Mouse (Mus musculus) cortical plate, adult 2 months (tissue): Measurements from ENCODE around the gene A730049H05Rik. TPM values are rescaled to one million over a fixed set of nuclear protein-coding genes. Genes with fewer than 3 reads are reported as not detected.

Source experiments
- H3K27ac ChIP-seq: fragments of 200-500 bp; 2 replicates; pipeline ENCODE4 v1.5.1; 2012; ENCODE audit warnings: low read length, control low read depth, inconsistent platforms; ENCODE audit not compliant: insufficient read depth
- H3K4me1 ChIP-seq: fragments of 200-500 bp; 2 replicates; pipeline ENCODE4 v1.6.1; 2011; ENCODE audit warnings: low read length; ENCODE audit not compliant: control insufficient read depth, insufficient read depth
- H3K4me3 ChIP-seq: fragments of 200-500 bp; 2 replicates; pipeline ENCODE4 v1.5.1; 2011; ENCODE audit warnings: mild to moderate bottlenecking, low read length, control low read depth; ENCODE audit not compliant: insufficient read depth
- CTCF ChIP-seq: fragments of 200-500 bp; IDR thresholded peaks from 2 replicates; pipeline ENCODE4 v1.5.1; 2011; ENCODE audit warnings: mild to moderate bottlenecking, control low read depth, low read length; ENCODE audit not compliant: insufficient read depth; ENCODE audit errors: extremely low read depth
- POLR2A ChIP-seq: fragments of 200-500 bp; IDR thresholded peaks from 2 replicates; pipeline ENCODE4 v1.6.1; 2011; ENCODE audit warnings: mild to moderate bottlenecking, low read length, control low read depth; ENCODE audit not compliant: insufficient read depth; ENCODE audit errors: extremely low read depth
- polyA plus RNA-seq: library from polyadenylated mRNA; depleted of rRNA; stranded (reverse); fragments of >200 nt; gene quantifications from 2 replicates; pipeline ENCODE4 v1.2.3, GENCODE M21; 2012

A730049H05Rik gene
- polyA plus RNA-seq, 1 experiment = 0.08 TPM

- Histone ChIP-seq H3K4me3 (no peak overlapping the region), H3K4me1 (no peaks in the 10 kb centered on the region; the same call in 1 of the 2 replicates), H3K27ac (no peak overlapping the region)
- TF ChIP-seq CTCF = no peak
- no peak for TF ChIP-seq POLR2A
Observed at GRCm38 (mm10) chr6:92850250-92850649, 34.0 kb downstream of the A730049H05Rik start.

- Histone ChIP-seq H3K27ac (no peak overlapping the region), H3K4me1 (no peaks in the 10 kb centered on the region), H3K4me3 (no peak overlapping the region)
- TF ChIP-seq CTCF = no peak
- TF ChIP-seq POLR2A = no peak
Observed at GRCm38 (mm10) chr6:92854873-92855272, 38.6 kb downstream of the A730049H05Rik start.

GRCm38 (mm10) chr6:92857761-92858160 lies 41.5 kb downstream of the A730049H05Rik start:
- TF ChIP-seq CTCF (no peak), POLR2A (no peak)
- H3K27ac ChIP-seq = no peak overlapping the region
- H3K4me1 ChIP-seq = no peaks in the 10 kb centered on the region
- no peak overlapping the region for H3K4me3 ChIP-seq

GRCm38 (mm10) chr6:92858721-92859510 lies 42.6 kb downstream of the A730049H05Rik start:
- no peak for TF ChIP-seq CTCF
- TF ChIP-seq POLR2A = no peak
- Histone ChIP-seq H3K4me1 (no peaks in the 10 kb centered on the region), H3K4me3 (no peak overlapping the region), H3K27ac (no peak overlapping the region)

- Histone ChIP-seq H3K4me1 (no peaks in the 10 kb centered on the region), H3K27ac (no peak overlapping the region), H3K4me3 (no peak overlapping the region)
- TF ChIP-seq POLR2A (no peak), CTCF (no peak)
Observed at GRCm38 (mm10) chr6:92860285-92860912, 44.1 kb downstream of the A730049H05Rik start.

GRCm38 (mm10) chr6:92862599-92862998 lies 46.3 kb downstream of the A730049H05Rik start:
- TF ChIP-seq CTCF (no peak), POLR2A (no peak)
- Histone ChIP-seq H3K4me3 (no peak overlapping the region), H3K27ac (no peak overlapping the region), H3K4me1 (no peaks in the 10 kb centered on the region)

- no peak within 1 kb of the TSS for H3K4me3 ChIP-seq
- H3K27ac ChIP-seq = 0 out of 2 replicates have a peak within 1 kb of the TSS, but pooled peaks have one; percentile 71
- no peak for TF ChIP-seq POLR2A
- TF ChIP-seq CTCF = no peak
- H3K4me1 ChIP-seq = no peaks in the 10 kb centered on the region
Observed at GRCm38 (mm10) chr6:92869089-92869581, 52.9 kb downstream of the A730049H05Rik start, which contains the start of gene Gm15737. Gm15737 (plus strand) TSS chr6:92869357.

- TF ChIP-seq CTCF = no peak
- no peak for TF ChIP-seq POLR2A
- Histone ChIP-seq H3K4me3 (no peak overlapping the region), H3K27ac (no peak overlapping the region)
Observed at GRCm38 (mm10) chr6:92869582-92870219, 53.4 kb downstream of the A730049H05Rik start.

GRCm38 (mm10) chr6:92871813-92872212 lies 55.5 kb downstream of the A730049H05Rik start:
- TF ChIP-seq CTCF (no peak), POLR2A (no peak)
- Histone ChIP-seq H3K4me3 (no peak overlapping the region), H3K27ac (no peak overlapping the region)

More at GRCm38 (mm10) chr6:92869582-92870219, 53.4 kb downstream of the A730049H05Rik start:
- H3K4me1 ChIP-seq = no peaks in the 10 kb centered on the region

GRCm38 (mm10) chr6:92872766-92873165 lies 56.5 kb downstream of the A730049H05Rik start:
- Histone ChIP-seq H3K4me1 (no peaks in the 10 kb centered on the region), H3K27ac (no peak overlapping the region), H3K4me3 (no peak overlapping the region)
- no peak for TF ChIP-seq POLR2A
- TF ChIP-seq CTCF = no peak

More at GRCm38 (mm10) chr6:92871813-92872212, 55.5 kb downstream of the A730049H05Rik start:
- H3K4me1 ChIP-seq = no peaks in the 10 kb centered on the region
